Mouse (Mus musculus) fibroblast of lung, adult 2 months (primary cell): ENCODE data around the gene Mapk12.
A peak's percentile ranks its signal among the peaks of the same experiment; 100 is the strongest.

ENCODE experiments used
- DNase-seq: peaks from one replicate; pipeline ENCODE4 v3.0.0-alpha.2; 2011; ENCODE audit warnings: low read depth

Gene Mapk12

DNA sequence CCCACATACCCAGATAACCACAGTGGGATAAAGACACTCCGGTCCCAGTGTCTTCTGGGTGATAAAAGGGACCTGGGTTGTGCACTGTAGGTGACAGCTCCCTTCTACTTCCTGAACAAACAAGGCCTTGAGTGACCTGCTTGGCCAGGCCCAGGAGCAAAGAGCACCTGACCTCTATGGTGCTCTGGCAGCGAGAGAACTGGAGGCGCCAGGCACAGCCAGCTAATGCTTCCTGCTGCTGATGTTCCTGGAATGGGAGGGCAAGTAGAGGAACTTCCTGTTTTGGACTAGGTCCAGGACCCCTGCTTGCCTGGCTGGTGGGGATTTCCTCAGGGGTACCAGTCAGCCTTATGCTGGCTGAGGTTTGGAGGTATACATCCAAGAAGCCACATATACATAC lies 29.6 kb upstream of the Mapk12 start:
- no peak for DNase-seq

DNA sequence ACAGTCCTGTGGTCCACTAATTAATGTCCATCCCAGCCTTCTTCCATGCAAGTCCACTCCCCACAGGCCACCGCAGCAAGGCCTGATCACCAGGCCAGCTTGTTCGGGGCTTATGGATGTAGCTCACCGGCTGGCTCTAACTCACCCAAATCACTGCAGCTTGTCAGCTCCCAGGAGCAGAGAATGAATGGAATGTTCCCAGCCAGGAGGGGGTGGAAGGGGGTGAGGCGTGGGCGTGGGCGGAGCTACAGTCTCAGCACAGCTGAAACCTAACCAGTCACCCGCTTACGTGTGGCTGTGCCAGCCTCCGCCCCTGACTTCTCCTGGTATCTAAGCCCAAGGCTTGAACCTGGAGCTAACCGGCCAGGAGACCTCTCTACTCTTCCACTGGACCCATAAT lies 28.9 kb upstream of the Mapk12 start:
- DNase-seq: peak; percentile 98

DNA sequence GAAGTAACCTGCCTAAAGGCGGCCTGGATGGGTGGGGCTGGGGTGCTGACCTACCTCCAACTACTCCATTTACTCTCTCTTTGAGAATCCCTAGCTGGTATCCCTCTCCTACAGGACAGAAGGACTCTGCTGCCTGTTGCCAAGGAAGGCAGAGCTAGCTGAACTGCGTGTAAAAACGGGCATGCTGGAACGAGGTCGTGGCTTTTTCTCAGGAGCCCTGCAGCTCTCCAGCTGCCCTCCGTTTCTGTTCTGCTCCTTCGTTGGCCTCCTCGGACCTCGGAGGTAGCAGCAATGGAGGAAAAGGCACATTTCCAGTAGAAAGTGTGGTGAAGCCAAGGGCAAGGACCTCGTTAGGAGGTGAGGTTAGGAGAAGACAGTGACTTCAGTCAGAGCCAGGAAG lies 28.4 kb upstream of the Mapk12 start:
- DNase-seq: no peak

- DNase-seq: no peak
Measured at GRCm38 (mm10) chr15:89165478-89165877, 25.0 kb upstream of the Mapk12 start.

- no peak for DNase-seq
Measured at GRCm38 (mm10) chr15:89161397-89161796, 20.9 kb upstream of the Mapk12 start.

- no peak for DNase-seq
Measured at GRCm38 (mm10) chr15:89158516-89158915, 18.0 kb upstream of the Mapk12 start.

DNA sequence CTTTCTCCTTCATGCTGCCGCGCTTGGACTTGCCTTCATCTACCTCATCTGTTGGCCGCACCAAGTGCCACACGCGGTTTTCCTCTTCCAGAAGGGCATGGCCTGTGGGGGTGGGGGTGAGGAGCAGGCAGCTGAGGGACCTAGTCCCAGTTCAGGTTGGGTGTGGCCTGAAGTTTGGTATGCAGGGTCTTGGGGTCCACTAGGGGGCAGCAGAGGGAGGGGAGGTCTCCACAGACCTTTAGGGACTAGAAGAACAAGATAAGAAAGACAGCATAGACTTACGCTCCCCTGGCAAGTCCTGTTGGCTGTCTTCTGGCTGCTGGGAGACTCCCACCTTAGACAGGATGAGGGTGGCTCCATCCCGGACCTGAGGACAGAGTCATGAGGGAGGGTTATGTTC lies 17.5 kb upstream of the Mapk12 start:
- DNase-seq: no peak

DNA sequence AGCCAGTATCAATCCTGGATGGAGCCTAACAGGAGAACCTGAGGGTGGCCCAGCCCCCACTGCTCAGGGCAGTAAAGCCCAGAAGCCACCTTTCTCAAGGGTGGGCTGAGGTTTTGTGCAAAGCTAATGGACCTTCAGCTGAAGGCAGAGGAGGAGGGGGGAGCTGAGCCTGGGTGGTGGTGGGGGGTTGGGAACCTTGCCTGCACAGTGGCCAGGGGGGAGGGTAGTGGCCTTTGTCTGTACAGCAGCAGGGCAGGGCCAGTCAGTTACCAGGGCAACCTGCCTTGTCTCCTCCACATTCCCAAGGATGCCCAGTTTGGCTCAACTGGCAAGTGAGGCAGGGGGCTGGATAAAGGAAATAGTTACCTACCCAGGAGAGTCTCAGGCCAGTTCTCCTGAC lies 11.8 kb upstream of the Mapk12 start:
- no peak for DNase-seq

GRCm38 (mm10) chr15:89150041-89150390 lies 9.5 kb upstream of the Mapk12 start:
- no peak for DNase-seq

DNA sequence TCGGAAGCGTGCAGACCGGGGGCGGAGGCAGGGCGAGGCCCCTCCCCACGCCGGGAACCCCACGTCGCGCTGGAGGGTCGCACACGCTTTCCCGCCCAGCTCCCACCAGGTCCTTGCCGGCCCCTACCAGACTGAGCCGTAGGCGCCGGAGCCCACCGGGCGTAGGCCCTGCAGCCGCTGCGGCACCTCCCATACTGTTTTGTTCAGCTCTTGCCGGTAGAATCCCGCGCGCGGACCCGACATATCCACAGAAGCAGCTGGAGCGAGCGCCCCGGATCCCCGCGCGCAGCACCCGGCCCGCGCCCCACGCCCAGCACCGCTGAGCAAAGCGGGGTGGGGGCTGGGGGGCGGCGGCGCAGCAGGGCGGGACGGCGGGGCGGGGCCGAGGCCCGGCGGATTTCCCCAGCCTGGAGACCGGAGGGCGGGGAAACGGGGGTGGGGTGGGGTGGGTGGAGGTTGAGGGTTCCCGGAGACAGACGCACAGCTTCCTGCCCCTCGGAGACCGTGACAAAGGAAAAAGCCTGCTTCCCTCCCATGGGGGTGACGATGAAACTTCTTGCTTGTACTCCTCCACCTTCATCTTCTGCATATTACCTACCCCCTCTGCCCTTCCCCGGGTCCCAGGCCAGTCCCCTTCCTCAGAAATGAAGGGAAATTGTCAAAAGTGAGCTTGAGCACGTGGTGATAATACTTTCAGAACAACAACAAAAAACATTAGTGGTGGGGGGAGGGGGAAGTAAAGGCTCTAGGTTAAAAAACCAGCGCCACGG lies 9.0 kb upstream of the Mapk12 start, which contains the start of gene Mapk11:
Gene Mapk11, minus strand, starts transcription at position 358 of the 770 bp plus-strand sequence.
- no peak for DNase-seq

DNA sequence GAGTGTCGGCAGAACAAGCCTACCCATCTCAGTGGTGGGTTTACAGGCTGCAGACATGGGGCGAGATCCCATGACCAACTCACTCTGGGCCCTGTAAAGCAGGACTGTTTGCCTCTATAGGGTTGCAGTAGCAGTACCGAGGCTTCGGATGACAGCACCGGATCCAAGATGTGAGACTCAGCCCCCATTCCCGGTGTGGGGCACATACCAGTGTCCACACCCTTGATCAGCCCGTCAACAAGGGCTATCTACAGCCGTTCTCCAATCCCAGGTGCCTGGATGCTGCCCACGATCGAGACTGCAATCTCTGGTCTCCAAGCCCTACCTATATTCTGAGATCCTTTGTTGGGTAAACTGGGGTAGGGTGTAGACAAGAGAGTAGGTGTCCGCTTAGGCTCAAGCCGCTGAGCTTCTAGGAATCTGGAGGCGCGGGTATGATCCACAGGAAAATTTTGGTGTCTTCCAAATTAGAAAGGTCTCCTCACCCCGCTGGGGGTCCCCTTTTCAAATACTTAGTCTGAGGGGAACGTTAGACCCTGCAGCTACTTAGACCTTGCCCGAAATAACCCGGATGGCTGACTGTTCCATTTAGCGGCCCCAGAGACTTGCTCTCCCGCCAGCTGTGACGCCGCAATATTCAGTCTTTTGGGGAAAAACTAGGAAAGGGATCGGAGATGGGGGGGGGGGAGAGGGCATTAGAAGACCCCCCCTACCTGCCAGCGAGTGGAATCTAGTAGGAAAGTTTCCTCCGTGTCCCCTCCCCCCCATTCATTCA lies 8.2 kb upstream of the Mapk12 start:
- no peak for DNase-seq

GRCm38 (mm10) chr15:89147895-89148294 lies 7.4 kb upstream of the Mapk12 start:
- no peak for DNase-seq

- no peak for DNase-seq
Measured at GRCm38 (mm10) chr15:89147456-89147855, 7.0 kb upstream of the Mapk12 start.

GRCm38 (mm10) chr15:89147024-89147423 lies 6.5 kb upstream of the Mapk12 start:
- no peak for DNase-seq

GRCm38 (mm10) chr15:89146537-89146936 lies 6.0 kb upstream of the Mapk12 start:
- DNase-seq: no peak

DNA sequence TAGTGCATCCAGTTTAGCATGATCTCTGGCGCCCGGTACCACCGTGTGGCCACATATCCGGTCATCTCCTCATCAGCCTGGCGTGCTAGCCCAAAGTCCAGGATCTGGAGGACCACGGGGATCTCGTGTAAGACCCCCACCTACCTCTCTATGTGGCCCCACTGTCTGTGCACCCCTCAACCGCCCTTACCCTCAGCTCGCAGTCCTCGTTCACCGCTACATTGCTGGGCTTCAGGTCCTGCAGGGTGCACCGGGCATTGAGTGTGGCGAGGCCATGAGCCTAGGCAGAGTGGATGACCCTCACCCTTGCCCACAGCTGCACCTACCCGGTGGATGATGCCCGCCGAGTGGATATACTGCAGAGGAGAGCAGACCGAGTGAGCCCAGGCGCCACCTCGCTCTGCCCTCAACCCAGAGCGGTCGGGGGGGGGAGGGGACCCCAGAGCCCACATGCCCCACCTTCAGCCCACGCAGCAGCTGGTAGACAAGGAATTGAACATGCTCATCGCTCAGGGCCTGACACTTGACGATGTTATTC lies 5.4 kb upstream of the Mapk12 start:
- DNase-seq: no peak

GRCm38 (mm10) chr15:89144965-89145364 lies 4.5 kb upstream of the Mapk12 start:
- DNase-seq: no peak

- no peak for DNase-seq
Measured at GRCm38 (mm10) chr15:89143134-89143533, 2.6 kb upstream of the Mapk12 start.

DNA sequence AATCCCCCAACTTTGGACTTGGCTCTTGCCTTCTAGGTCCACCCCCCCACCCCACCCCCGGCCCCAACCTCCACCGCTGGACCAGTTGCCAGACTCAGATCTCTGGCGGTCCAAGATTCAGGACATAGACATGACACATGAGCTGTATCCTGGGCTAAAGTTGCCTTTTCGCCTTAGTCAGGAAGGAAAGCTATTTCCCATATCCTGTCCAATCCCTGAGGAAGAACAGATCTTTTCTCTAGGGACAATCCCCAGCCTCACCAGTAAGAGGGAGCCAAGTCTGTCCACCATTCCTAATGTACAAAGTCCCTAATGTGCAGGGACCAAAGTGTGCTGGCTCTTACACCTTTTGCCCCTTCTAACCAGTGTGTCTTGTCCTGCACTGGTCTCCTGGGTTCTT lies 1.4 kb upstream of the Mapk12 start:
- DNase-seq: no peak

DNA sequence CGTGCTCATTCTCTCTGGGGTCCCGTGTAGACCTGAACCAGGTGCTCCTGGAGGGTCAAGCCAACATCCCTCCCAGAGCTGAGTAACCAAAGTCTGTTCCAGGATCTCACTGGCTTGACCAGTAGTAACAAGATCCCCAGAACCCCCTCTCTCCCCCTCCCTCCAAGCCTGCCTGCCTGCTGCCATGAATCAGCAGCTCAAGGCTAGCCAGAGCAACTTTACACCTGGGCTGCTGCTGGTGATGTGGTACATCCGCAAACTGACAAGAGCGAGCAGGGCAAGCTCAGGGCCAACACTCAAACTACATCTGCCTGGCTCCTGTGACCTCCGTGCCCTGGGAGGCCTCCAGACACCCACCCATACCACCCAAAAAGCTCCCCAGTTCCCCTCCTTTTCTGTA lies 940 bp upstream of the Mapk12 start:
- no peak for DNase-seq

DNA sequence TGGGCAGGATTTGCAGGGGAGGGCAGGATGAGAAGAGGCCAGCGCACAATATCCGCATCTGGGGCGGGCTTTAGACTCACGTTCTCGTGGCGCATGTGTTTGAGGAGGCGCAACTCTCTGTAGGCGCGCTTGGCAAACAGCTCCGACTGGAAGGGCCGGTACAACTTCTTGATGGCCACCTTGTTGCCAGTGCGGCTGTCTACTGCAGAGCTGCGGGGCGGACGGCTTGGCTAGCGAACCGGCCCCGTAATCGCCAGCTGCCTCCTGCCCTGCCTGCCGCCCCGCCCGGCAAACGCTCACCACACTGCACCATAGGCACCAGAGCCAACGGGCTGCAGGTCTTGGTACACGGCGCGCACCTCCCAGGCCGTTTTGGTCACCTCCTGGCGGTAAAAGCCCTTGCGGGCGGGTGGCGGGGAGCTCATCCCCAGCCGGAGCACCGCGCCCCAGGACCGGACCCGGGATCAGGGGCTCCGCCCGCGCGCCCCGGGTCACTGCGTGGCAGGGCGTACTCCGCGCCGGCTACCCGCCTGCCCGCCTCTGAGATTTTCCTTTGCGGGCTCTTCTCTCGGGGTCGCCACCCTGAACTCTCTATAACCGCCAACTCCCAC lies 350 bp downstream of the Mapk12 start:
- no peak for DNase-seq

GRCm38 (mm10) chr15:89138531-89138930 lies 2.0 kb downstream of the Mapk12 start:
- DNase-seq: no peak

DNA sequence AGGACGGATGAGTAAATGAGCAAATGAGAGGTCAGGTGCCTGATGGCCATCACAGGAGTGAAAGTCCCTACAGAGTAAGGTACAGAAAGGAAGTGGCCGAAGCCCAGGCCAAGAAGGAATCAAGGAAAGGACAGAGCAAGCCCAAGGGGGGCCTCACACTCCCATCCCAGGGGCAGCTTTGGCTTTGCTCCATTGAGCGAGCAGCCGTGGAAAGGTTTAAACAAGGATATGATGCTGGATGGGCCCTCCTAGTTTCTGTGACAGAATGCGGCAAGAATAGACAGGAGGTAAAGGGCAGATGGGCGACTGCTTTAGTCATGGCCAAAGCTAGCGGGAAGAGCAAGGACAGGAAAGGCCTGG lies 2.5 kb downstream of the Mapk12 start:
- no peak for DNase-seq
